Mouse (Mus musculus): Measurements from ENCODE around the gene Hecw2.

Gene Hecw2

GRCm38 (mm10) chr1:53781311-53781710 is 413.7 kb downstream of the Hecw2 start:
- DNase-seq (ENCODE audit: low spot score): no peak

DNA sequence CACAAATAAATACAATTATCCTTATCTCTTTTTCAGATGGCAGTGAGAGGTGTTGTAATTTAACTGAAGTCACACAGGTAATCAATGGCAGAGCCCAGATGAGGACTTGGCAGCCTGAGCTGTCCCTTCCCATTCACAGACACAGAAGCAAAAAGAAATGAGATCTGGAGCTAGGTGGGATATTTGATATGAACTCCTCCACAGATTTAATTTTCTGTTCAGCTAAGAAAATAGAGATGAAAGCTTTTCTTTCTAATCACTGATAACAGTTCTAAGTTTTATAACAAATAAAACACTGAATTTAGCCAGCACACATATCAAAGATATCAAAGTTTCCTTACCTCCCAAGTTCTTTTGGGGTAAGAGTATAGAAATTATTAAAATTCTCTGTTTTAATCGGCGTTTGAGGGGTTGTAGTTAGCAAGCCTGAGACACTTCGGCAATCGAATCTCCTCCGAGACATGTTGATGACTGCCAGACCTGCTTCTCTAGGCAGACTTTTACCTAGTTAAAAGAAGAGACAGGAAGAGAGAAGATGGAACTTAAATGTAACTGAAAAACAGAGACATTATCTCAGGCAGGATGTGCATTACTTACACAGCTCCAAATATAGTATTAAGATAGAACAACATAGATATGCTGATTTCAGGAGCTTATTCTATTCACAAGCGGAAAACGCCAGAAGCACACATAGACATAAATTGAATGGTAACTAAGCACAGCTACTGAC is 418.6 kb downstream of the Hecw2 start:
- DNase-seq (ENCODE audit: low spot score): no peak

- no peak for DNase-seq (ENCODE audit: low spot score)
These were observed 419.4 kb downstream of the Hecw2 start for GRCm38 (mm10) chr1:53775545-53775944.

DNA sequence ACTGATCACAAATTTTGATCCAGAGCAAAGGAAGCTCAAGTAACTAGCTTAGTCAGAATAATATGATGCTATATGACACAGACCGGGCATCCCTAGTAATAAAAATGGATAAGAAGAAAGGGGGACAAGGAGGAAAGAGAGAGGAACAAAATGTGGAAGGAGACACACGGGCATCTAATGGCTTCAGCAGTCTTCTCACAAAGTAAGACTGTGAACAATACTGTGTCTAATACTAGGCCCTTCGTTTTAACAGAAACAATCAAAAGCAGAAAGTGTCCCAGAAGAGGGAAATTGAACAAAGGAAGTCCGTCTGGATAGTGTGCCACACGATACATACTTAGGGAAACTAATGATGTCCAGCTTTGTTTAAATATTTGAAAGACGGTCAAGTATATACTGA is 419.9 kb downstream of the Hecw2 start:
- no peak for DNase-seq (ENCODE audit: low spot score)

- DNase-seq (ENCODE audit: low spot score): no peak
These were observed 420.4 kb downstream of the Hecw2 start for GRCm38 (mm10) chr1:53774571-53774970.

DNA sequence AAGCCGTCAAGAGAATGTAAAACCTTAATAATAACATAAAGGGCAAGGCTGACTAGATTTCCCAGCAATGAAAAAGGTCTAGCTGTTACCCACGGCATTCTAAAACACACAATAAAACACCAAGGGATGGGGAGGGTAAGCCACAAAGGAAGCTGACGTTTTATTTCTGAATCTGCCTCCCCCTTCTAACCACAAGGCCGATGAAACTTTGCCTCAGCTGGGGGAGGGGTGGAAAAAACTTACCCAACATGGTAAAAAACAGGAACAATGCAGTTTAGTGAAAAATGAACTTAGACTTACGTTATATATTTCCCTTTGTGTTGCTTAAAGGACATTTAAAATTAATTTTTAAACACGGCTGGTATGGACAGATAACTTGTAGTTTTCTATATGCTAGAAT is 421.0 kb downstream of the Hecw2 start:
- no peak for DNase-seq (ENCODE audit: low spot score)

- DNase-seq (ENCODE audit: low spot score): no peak
These were observed 422.0 kb downstream of the Hecw2 start for GRCm38 (mm10) chr1:53772967-53773366.

DNA sequence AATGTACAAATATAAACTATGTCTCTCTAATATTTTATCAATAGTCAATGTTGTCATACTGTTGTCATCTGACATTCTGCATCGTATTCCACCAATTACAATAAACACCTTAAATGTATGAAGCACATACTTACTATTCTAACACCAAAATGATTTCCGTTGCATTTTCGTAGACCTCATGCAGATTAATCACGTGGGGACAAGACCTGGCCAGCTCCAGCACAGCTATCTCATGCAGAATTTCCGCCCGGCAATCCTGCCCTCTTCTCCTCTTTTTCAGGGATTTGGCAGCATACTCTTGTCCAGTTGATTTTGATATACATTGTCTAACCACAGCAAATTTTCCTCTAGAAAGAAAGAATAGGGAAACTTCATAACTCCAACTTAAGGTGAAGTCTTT is 423.5 kb downstream of the Hecw2 start:
- DNase-seq (ENCODE audit: low spot score): no peak

GRCm38 (mm10) chr1:53766112-53766511 is 428.9 kb downstream of the Hecw2 start:
- DNase-seq (ENCODE audit: low spot score): no peak

- DNase-seq (ENCODE audit: low spot score): no peak
These were observed 437.7 kb downstream of the Hecw2 start for GRCm38 (mm10) chr1:53757316-53757715.

Measured in testis, postnatal 14 days (tissue).